Mouse (Mus musculus) brain, adult 2 months (tissue): ENCODE results near the gene Slc16a4.

Source experiments
- DNase-seq: peaks from one replicate; pipeline ENCODE4 v3.0.0; 2011; ENCODE audit warnings: low read depth, low spot score

The Slc16a4 gene

GRCm38 (mm10) chr3:107360341-107360740, 69.3 kb downstream of the Slc16a4 start:
- DNase-seq: no peak
